Mouse (Mus musculus): ENCODE data around the gene Hspb8.
"Not testable (repeated sequence)": the region's sequence is repeated elsewhere in the genome, so short reads cannot be mapped to it uniquely, and the experiment has no call there.

The Hspb8 gene

DNA sequence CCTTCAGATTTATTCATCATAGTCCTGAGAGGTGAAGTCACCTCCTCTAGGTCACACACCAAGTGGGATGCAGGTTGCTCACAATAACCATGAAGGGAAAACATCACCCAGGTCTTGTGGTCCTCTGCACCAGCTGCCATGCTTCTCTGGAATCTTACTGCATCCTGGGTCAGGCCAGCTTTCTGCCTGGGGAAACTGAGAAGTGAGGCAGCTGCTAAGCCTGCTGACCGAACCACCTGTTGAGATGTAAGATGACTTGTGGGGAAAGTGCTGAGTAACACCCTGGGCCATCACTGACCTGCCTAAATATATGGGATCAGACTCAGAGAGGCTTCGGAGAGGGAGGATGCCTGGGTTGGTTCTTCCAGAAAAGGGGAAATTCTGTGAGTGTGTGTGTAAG, 4.0 kb upstream of the Hspb8 start:
- DNase-seq, result no peak

GRCm38 (mm10) chr5:116425709-116426108, 3.0 kb upstream of the Hspb8 start:
- DNase-seq, result not testable (repeated sequence)

- no peak for DNase-seq
These were observed 2.6 kb upstream of the Hspb8 start for GRCm38 (mm10) chr5:116425273-116425672.

DNA sequence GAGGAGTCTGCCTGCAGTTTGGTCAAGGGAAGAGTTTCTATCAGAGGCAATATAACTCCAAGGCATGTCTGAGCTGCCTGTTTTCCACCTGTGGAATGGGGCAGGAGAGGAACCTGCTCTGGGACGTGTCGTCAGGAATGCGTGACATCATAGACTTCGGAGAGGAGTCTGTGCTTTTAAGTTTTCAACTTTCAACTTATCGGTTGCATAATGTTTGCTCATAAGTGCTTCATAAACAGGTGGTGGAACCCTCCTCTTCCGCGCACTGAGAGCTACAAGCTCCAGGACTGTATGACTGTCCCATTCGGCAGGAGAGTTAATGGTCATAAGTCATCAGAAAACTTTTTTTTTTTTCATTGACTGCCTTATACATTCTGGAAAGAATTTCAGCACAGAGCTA, 1.1 kb upstream of the Hspb8 start:
- DNase-seq, result no peak

GRCm38 (mm10) chr5:116421791-116422481, 728 bp downstream of the Hspb8 start:
- DNase-seq, result no peak

GRCm38 (mm10) chr5:116420759-116421225, 1.9 kb downstream of the Hspb8 start:
- no peak for DNase-seq

- DNase-seq, result no peak
These were observed 2.5 kb downstream of the Hspb8 start for GRCm38 (mm10) chr5:116420213-116420612.

DNA sequence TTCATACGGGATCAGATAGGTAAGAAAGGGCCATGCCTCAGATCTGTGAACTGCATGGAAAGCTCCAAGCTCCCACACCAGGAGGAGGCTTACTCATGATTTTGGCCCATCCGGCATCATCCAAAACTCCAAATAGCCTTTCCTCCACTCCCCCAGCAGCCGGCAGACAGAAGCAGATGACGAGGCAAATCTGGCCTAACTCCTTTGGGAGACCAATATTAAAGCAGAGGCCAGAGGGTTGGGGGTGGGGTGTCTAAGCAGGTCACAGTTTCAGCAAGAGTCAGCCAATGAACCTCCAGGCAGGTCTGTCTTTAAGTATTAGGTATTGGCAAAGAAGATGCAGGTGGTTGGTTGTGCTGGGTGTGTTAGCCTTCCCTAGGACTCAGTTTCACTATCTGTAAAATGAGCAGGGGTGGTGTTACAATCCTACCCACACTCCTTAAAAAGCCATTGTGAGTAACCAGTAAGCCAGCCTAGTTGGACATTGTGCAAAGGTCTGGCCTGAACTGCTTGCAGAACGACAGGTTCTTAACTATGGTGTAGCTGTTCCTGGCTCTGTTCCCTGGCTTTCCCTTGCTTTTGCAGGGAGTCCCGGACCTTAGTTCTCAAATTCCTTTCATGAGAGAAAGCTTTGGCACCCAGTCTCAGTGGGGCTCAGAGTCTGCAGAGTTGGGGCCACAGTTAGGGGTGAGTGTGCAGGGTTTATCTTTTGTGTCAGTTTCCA, 3.2 kb downstream of the Hspb8 start:
- DNase-seq, result no peak

GRCm38 (mm10) chr5:116416208-116416607, 6.5 kb downstream of the Hspb8 start:
- no peak for DNase-seq

GRCm38 (mm10) chr5:116409689-116410590, 12.7 kb downstream of the Hspb8 start:
- no peak for DNase-seq

- DNase-seq, result no peak
These were observed 13.7 kb downstream of the Hspb8 start for GRCm38 (mm10) chr5:116408965-116409364.

DNA sequence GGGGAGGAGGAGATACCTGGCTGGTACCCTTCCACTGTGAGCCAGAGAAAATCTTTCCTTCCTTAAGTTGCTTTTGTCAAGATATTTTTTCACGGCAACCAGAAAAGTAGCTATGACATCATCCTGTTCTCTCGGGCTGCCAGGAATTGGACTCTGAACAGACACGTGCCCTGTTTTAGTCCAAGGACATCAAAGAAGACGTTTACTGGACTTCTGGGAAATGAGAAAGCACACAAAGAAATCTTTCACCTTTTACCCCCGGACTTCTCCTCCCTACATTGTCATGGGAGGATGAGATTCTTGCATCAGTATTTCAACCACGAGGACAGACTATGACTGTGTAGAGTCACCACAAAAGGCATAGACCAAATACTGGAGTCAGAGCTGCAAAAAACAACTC, 14.7 kb downstream of the Hspb8 start:
- no peak for DNase-seq

DNA sequence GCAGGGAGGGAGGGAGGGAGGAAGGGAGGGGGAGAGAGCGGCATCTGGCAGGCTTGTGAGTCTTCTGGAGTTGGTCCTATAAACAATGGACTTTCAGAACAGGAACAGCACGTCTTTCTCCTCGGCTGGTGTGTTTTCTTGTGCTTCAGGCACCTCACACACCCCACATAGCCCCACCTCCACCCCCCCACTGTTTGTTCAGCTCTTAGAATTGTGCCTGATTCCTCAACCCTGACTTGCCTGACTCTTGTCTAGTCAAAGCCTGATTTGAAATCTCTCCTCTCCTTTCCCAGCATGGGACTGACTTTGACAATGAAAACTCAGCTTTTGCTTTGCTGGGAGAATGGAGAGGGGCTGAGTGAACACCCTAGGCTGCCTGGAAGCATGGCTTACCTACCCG, 15.3 kb downstream of the Hspb8 start:
- no peak for DNase-seq

GRCm38 (mm10) chr5:116406507-116406906, 16.2 kb downstream of the Hspb8 start:
- DNase-seq, result no peak

DNA sequence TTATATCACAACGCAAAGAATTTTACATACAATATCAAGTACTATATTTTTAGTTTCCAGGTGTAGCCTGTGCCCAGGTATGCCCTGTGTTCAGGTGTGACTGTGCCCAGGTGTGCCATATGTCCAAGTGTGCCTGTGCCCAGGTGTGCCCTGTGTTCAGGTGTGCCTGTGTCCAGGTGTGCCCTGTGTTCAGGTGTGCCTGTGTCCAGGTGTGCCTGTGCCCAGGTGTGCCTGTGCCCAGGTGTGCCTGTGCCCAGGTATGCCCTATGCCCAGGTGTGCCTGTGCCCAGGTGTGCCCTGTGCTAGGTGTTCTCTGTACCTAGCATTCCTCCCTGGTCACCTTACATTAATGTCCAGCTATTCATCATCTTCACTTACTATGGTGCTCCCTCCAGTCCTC, 16.7 kb downstream of the Hspb8 start:
- no peak for DNase-seq

GRCm38 (mm10) chr5:116404063-116404462, 18.6 kb downstream of the Hspb8 start:
- no peak for DNase-seq

GRCm38 (mm10) chr5:116400801-116401200, 21.9 kb downstream of the Hspb8 start:
- no peak for DNase-seq

DNA sequence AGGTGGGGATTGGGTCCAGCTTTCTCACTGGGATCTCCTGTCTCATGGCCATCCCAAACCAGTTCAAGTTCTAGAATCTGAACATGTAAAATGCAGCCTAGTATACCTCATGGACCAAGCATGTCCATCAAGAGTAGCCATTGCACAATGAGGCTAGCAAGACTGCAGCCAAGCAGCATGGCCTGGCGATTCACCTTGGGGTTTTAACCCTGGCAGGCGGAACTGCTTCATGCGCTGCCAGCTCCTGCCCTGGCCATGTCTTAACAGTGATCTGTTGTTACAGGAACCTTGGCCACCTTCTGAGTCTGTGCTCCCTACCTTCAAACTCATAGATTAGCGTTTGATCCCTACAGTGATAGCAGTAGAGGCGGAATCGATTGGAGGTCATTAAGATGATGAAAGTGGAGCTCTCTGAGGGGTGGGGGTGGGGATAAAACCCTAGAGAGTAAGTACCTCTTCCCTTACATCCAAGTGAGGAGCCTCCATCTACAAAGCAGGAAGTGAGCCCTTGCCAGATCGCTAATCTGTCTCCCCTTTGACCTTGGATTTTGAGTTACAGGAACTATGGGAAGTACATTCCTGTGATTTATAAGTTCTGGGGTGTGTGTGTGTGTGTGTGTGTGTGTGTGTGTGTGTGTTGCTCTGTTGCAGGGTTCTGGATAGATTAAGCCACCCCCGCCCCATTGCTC, 22.5 kb downstream of the Hspb8 start:
- no peak for DNase-seq

DNA sequence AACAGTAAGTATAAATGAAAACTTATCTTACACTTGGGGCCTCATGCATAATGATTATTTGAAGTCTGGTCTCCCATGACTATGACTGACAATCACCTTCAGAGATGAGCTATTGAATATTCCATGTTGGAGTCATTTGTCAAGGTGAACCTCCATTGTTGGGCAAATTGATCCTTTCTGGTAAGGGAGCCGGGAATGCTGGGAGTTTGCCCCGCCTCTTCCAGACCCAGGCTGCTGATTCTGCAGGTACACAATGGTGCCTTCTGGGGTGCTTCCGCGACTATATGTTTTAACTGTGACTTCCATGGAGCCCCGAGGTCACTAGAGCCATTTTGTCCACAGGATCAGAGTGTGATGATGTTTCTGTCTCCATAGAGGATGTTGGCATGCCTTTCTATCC, 26.6 kb downstream of the Hspb8 start:
- DNase-seq, result no peak

DNA sequence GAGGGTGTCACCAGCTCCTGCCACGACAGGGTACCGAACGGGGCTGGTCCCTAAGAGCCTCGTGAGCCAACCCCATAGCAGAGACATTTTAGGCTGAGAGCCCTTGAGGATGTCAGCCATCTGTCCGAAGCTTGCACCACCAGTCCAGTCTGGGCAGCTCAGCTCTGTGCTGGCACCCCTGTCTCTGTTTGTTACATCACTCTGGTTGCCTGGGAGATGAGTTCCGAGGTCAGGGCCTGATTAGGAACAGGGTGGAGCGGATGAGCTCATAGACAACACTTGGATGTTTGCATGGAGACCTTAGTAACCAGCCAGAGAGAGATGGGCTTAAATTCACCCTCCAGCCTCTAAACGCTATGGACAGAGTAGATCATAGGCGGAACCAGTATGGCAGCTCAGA, 30.1 kb downstream of the Hspb8 start:
- DNase-seq, result no peak

- DNase-seq, result no peak
These were observed 32.7 kb downstream of the Hspb8 start for GRCm38 (mm10) chr5:116389856-116390542.

- DNase-seq, result no peak
These were observed 33.3 kb downstream of the Hspb8 start for GRCm38 (mm10) chr5:116389321-116389720.
